Mouse (Mus musculus) left cerebral cortex, postnatal 36 days (tissue): ENCODE data around the gene Tmem208. TPM values are rescaled to one million over a fixed set of nuclear protein-coding genes. Genes with fewer than 3 reads are reported as not detected.
A peak's percentile ranks its signal among the peaks of the same experiment; 100 is the strongest.

Source experiments
- DNase-seq, 2 experiments: peaks; one replicate each; pipeline ENCODE4 v3.0.0; 2021 to 2022; ENCODE audit warnings: low spot score in 2 of 2, mixed read lengths in 1 of 2
- intact Hi-C: fragments of 180-260 bp; cut with DNase I; formaldehyde crosslinking; loops from one replicate; pipeline ENCODE4 v1.15.1; 2025
- total RNA-seq, 2 experiments: library from RNA; stranded (reverse); gene quantifications; 2 replicates each; pipeline ENCODE4 v1.2.3; 2021

Gene Tmem208
- total RNA-seq, 2 experiments from 2014 or later = 38.5 to 43.6 TPM

GRCm38 (mm10) chr8:105347428-105348221 is 21.5 kb downstream of the Tmem208 start, which contains the start of gene Fhod1:
Gene Fhod1, minus strand, starts transcription at chr8:105347953.
- peak; percentile 85 for DNase-seq
- intact Hi-C loops = no loop called here

GRCm38 (mm10) chr8:105348450-105349095 is 22.4 kb downstream of the Tmem208 start, which contains the start of gene Slc9a5:
Gene Slc9a5, plus strand, starts transcription at chr8:105348843.
- intact Hi-C loops = no loop called here

GRCm38 (mm10) chr8:105349096-105349771 is 23.1 kb downstream of the Tmem208 start:
- DNase-seq = peak; percentile 43 to 52
- intact Hi-C loops = no loop called here

More at GRCm38 (mm10) chr8:105348450-105349095, 22.4 kb downstream of the Tmem208 start, which contains the start of gene Slc9a5:
- DNase-seq = peak; percentile 54 to 59

- DNase-seq = peak; percentile 19 to 37
- intact Hi-C loops = no loop called here
Observed at GRCm38 (mm10) chr8:105350186-105350585, 24.0 kb downstream of the Tmem208 start.

- no peak for DNase-seq
- intact Hi-C loops = no loop called here
Observed at GRCm38 (mm10) chr8:105353583-105354135, 27.5 kb downstream of the Tmem208 start.

GRCm38 (mm10) chr8:105354549-105354948 is 28.4 kb downstream of the Tmem208 start:
- no peak for DNase-seq
- intact Hi-C loops = no loop called here

- intact Hi-C loops = no loop called here
- DNase-seq = no peak
Observed at GRCm38 (mm10) chr8:105355179-105356024, 29.2 kb downstream of the Tmem208 start.

GRCm38 (mm10) chr8:105356681-105357080 is 30.5 kb downstream of the Tmem208 start:
- DNase-seq = no peak
- intact Hi-C loops = no loop called here

GRCm38 (mm10) chr8:105359208-105359607 is 33.1 kb downstream of the Tmem208 start:
- no peak for DNase-seq
- intact Hi-C loops = no loop called here

GRCm38 (mm10) chr8:105359646-105360045 is 33.5 kb downstream of the Tmem208 start:
- intact Hi-C loops = loop anchor here (5.0 kb wide), 2 partner anchors 38 to 113 kb away; partner anchors contain the start of gene Tppp3
- DNase-seq = no peak

GRCm38 (mm10) chr8:105361751-105362702 is 35.9 kb downstream of the Tmem208 start:
- intact Hi-C loops = loop anchor here (5.0 kb wide), 2 partner anchors 35 to 110 kb away; partner anchors contain the start of gene Tppp3

GRCm38 (mm10) chr8:105367107-105367506 is 41.0 kb downstream of the Tmem208 start:
- DNase-seq = no peak
- intact Hi-C loops = no loop called here

More at GRCm38 (mm10) chr8:105361751-105362702, 35.9 kb downstream of the Tmem208 start:
- no peak for DNase-seq

- DNase-seq = no peak
- intact Hi-C loops = no loop called here
Observed at GRCm38 (mm10) chr8:105372473-105372872, 46.3 kb downstream of the Tmem208 start.

- DNase-seq = no peak
- intact Hi-C loops = no loop called here
Observed at GRCm38 (mm10) chr8:105373032-105373431, 46.9 kb downstream of the Tmem208 start, which contains the start of gene Plekhg4. Gene Plekhg4, plus strand, starts transcription at chr8:105373274.

- no peak for DNase-seq
- intact Hi-C loops = no loop called here
Observed at GRCm38 (mm10) chr8:105374513-105374966, 48.4 kb downstream of the Tmem208 start.

GRCm38 (mm10) chr8:105378673-105379072 is 52.5 kb downstream of the Tmem208 start:
- intact Hi-C loops = no loop called here
- peak in 1 of 2 experiments; percentile 13 for DNase-seq

- intact Hi-C loops = no loop called here
- DNase-seq = no peak
Observed at GRCm38 (mm10) chr8:105380308-105380707, 54.2 kb downstream of the Tmem208 start.
